8 mouse cellular contexts compared by ENCODE assay signal in genomic region chr7:127993341-127993977, GRCm38 (mm10). TPM values are rescaled to one million over a fixed set of nuclear protein-coding genes. Genes with fewer than 3 reads are reported as not detected.
DNase-seq lines count a peak whose midpoint lies in the region; ATAC-seq and TF ChIP-seq lines count a peak whose summit lies in the region.

Gene Pycard, minus strand, starts transcription at chr7:127993867.

- peak; percentile 27 for DNase-seq in layer of hippocampus, adult 11-12 months (ENCODE audit: low spot score)
- no peak for DNase-seq in layer of hippocampus, postnatal 25 days (ENCODE audit: extremely low spot score in 1 of 2, low spot score in 1 of 2)
- DNase-seq in adrenal gland, postnatal 25 days, result peak; percentile 20
- no peak for DNase-seq in gonadal fat pad, adult 2 months (ENCODE audit: low read depth)
- peak; percentile 58 for DNase-seq in liver, postnatal 0 days
- DNase-seq in urinary bladder, postnatal 25 days (ENCODE audit: low spot score), result peak; percentile 47

- no peak for TF ChIP-seq CTCF in liver, postnatal 0 days (IDR thresholded peaks at IDR 0.05; ENCODE audit: low read depth)

- H3K9ac ChIP-seq in intestine, embryonic 15.5 days, result peak within 1 kb of the TSS; percentile 45
- H3K9ac ChIP-seq in liver, postnatal 0 days (replicated peaks), result peak within 1 kb of the TSS; percentile 63

- H3K4me3 ChIP-seq in intestine, embryonic 15.5 days (replicated peaks), result peak within 1 kb of the TSS; percentile 41
- peak within 1 kb of the TSS; percentile 51 for H3K4me3 ChIP-seq in liver, postnatal 0 days (ENCODE audit: low read depth, low read length)

- no peak; the same call in 1 of the 2 replicates for TF ChIP-seq EP300 in liver, postnatal 0 days (IDR thresholded peaks at IDR 0.05; ENCODE audit: low read depth)

- 0 out of 2 replicates have a peak, but pooled peaks cover 5% of the 10 kb centered on the region for H3K36me3 ChIP-seq in intestine, embryonic 15.5 days
- peaks cover 24% of the 10 kb centered on the region for H3K36me3 ChIP-seq in liver, postnatal 0 days (replicated peaks; ENCODE audit: insufficient read depth, low read length)

- no peaks in the 10 kb centered on the region for H3K9me3 ChIP-seq in intestine, embryonic 15.5 days
- no peaks in the 10 kb centered on the region for H3K9me3 ChIP-seq in liver, postnatal 0 days (ENCODE audit: low read length)

- peak; percentile 72 for ATAC-seq in intestine, embryonic 15.5 days
- ATAC-seq in liver, postnatal 0 days, result peak; percentile 47
- peak; percentile 77 for ATAC-seq in neutrophil, adult 5-6 weeks (ENCODE audit: extremely low read depth, insufficient number of reproducible peaks, low FRiP score, poor library complexity, severe bottlenecking)

- no peaks in the 10 kb centered on the region for H3K27me3 ChIP-seq in intestine, embryonic 15.5 days (replicated peaks)
- H3K27me3 ChIP-seq in liver, postnatal 0 days (ENCODE audit: insufficient read depth, low read length), result no peaks in the 10 kb centered on the region

- WGBS in intestine, embryonic 15.5 days, result 12% methylated on average over 18 of the region's 18 CpGs
- 10% methylated on average over 18 of the region's 18 CpGs for WGBS in liver, postnatal 0 days (ENCODE audit: insufficient replicate concordance)

- H3K27ac ChIP-seq in intestine, embryonic 15.5 days, result peak within 1 kb of the TSS; percentile 81
- peak within 1 kb of the TSS; percentile 46 for H3K27ac ChIP-seq in liver, postnatal 0 days (ENCODE audit: low read depth)

- peaks cover 4% of the 10 kb centered on the region; the same call in 1 of the 2 replicates for H3K4me1 ChIP-seq in intestine, embryonic 15.5 days (replicated peaks)
- H3K4me1 ChIP-seq in liver, postnatal 0 days (ENCODE audit: insufficient read depth), result peaks cover 30% of the 10 kb centered on the region

- H3K4me2 ChIP-seq in intestine, embryonic 15.5 days (replicated peaks), result peak within 1 kb of the TSS; percentile 67
- peak within 1 kb of the TSS; percentile 72 for H3K4me2 ChIP-seq in liver, postnatal 0 days (ENCODE audit: low read depth, low read length)

RNA-seq across cellular contexts. Expression of gene Pycard, which starts in this region (rescaled TPM):
- total RNA-seq in layer of hippocampus, postnatal 25 days (2021), result 1 to 10 TPM; 1.4 to 3.4 TPM
- total RNA-seq in adrenal gland, postnatal 25 days (2021), result 2.8 and 5.5 TPM in 2 replicates
- 45.2 and 50.8 TPM in 2 replicates for polyA plus RNA-seq in gonadal fat pad, adult 2 months (2012; rRNA removed)
- 418 and 480 TPM in 2 replicates for polyA plus RNA-seq in intestine, embryonic 15.5 days (2015; fragmentation: Nextera tagmentation; extraction: Ambion mirVana)
- 25.8 TPM in 2 replicates for polyA plus RNA-seq in liver, postnatal 0 days (2015; fragmentation: Nextera tagmentation; extraction: Ambion mirVana)
- 10.5 and 16.2 TPM in 2 replicates for total RNA-seq in neutrophil, adult 5-6 weeks (2017)

Comparison
In these comparisons a context has a peak if more than half of its experiments do, and no peak if none do; other contexts are left out.
1. DNase-seq: peak in layer of hippocampus, adult 11-12 months (single experiment), adrenal gland, postnatal 25 days (single experiment), liver, postnatal 0 days (single experiment) and urinary bladder, postnatal 25 days (single experiment); none in layer of hippocampus, postnatal 25 days (0 of 2) and gonadal fat pad, adult 2 months (single experiment).
2. Peak in every context shown above with its lines, with median percentiles within 50 percentile points of each other: ATAC-seq.